In genomic region chr1:89187441-89187840, GRCm38 (mm10) we compare ENCODE assay signal across 16 mouse cellular contexts.
"Had no signal": no experiment of that assay in that cellular context is flagged by ENCODE, and none has a peak within 500 bp of the region (broad histone marks: within the 10 kb centered on the region; RNA-seq: fewer than 3 reads in every experiment).

No protein-coding gene starts in this region.

- H3K9me3 ChIP-seq: liver, embryonic 15.5 days; lung, embryonic 15.5 days; megakaryocyte, embryonic 14.5 days; midbrain, embryonic 12.5 days; neural tube, embryonic 12.5 days had no signal

- H3K27ac ChIP-seq: liver, embryonic 15.5 days; lung, embryonic 15.5 days; macrophage; midbrain, embryonic 12.5 days; neural tube, embryonic 12.5 days had no signal

- H3K4me1 ChIP-seq: liver, embryonic 15.5 days; megakaryocyte, embryonic 14.5 days had no signal

- DNase-seq: liver, postnatal 0 days; lung, adult 2 months; lung, postnatal 14 days; lung, postnatal 36 days; right cerebral cortex, postnatal 14 days; spleen, adult 18-20 months; thymus, adult 18-20 months; thymus, postnatal 14 days; thymus, postnatal 36 days had no signal

- ATAC-seq: liver, postnatal 0 days; lung, postnatal 0 days had no signal

- H3K9ac ChIP-seq: liver, embryonic 15.5 days; liver, postnatal 0 days; lung, embryonic 15.5 days; midbrain, embryonic 12.5 days; neural tube, embryonic 12.5 days had no signal

- H3K4me3 ChIP-seq: liver, embryonic 15.5 days; lung, embryonic 15.5 days; megakaryocyte, embryonic 14.5 days; midbrain, embryonic 12.5 days; neural tube, embryonic 12.5 days had no signal

- H3K27me3 ChIP-seq: liver, embryonic 15.5 days; lung, embryonic 15.5 days; megakaryocyte, embryonic 14.5 days; midbrain, embryonic 12.5 days; neural tube, embryonic 12.5 days had no signal

- H3K36me3 ChIP-seq: liver, embryonic 15.5 days; lung, embryonic 15.5 days; midbrain, embryonic 12.5 days; neural tube, embryonic 12.5 days had no signal

- H3K4me2 ChIP-seq: liver, embryonic 15.5 days; lung, embryonic 15.5 days; midbrain, embryonic 12.5 days; neural tube, embryonic 12.5 days had no signal
